Mouse (Mus musculus) stomach, adult 2 months (tissue): ENCODE results near the gene AW549877. TPM values are rescaled to one million over a fixed set of nuclear protein-coding genes. Genes with fewer than 3 reads are reported as not detected.

Experiments
- polyA plus RNA-seq: library from polyadenylated mRNA; depleted of rRNA; stranded (reverse); fragments of >200 nt; gene quantifications from 2 replicates; pipeline ENCODE4 v1.2.3, GENCODE M21; 2012; rRNA removed

The AW549877 gene
- polyA plus RNA-seq, result 0.59 and 1.4 TPM in 2 replicates

DNA sequence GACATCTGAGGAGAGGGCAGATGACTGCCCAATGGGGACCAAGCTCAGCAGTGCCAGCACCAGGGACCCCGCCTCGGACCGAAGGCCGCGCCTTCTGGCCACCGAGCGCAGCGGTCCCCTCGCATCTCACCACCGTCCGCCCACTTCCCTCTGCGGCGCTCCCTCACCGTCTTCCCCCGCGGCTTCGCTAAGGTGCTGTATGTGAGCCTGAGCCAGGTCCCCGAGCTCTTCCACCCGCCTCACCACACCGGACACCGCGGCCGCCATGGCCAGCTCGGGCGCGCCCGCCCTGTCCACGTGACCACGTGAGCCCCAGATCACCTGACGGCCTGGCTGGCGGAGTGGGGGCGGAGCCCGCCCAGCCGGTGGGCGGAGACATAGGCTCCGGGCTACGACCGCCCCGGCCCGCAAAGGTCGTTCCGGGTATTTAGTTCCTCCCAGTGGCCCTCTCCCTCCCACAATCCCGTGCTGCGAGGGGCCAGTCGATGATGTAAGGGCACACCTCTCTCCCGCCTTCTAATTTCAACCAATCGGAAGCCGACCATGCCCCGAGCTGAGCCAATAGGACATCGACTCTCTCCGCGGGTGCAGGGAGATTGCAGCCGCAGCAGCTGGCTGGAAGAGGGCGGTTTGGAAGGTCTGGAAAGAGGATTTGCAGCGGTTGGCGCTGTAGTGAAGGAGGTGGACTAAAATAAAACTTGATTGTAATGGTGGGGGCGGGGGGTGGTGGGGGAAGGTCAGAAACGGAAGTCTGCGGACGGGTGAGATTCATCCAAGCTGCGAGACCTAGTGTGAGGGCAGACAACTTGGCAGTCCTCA lies at the start of gene AW549877:
TSS of gene AW549877 (minus strand) at position 297 of the 819 bp plus-strand sequence.

DNA sequence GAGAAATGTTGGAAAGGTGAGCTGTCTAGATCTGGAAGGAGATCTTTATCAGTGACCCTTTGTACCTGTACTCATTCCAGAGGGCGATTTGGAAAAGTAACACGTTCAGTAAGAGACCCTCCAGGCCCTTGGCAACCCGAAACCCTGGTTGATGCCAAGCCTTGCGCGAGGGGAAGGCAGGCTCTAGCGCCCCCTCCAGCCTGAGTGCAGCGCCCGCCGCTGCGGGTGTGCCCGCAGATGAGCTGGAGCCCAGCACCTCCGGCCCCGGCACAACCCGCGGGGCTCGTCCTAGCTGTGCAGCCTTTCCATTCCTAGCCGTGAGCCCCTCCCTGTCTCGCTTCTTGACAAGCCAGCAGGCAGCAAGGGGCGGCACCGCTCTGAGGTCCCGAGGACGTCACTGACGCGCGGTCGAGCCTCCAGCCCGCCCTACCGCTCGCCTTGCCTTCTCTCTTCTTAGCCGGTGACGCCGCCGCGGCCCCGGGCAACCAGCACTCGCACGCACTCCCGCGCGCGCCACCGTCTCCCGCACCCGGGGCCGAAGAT lies 30.8 kb upstream of the AW549877 start, which contains the start of gene Oxct1:
TSS of gene Oxct1 (plus strand) at position 153 of the 543 bp plus-strand sequence.

DNA sequence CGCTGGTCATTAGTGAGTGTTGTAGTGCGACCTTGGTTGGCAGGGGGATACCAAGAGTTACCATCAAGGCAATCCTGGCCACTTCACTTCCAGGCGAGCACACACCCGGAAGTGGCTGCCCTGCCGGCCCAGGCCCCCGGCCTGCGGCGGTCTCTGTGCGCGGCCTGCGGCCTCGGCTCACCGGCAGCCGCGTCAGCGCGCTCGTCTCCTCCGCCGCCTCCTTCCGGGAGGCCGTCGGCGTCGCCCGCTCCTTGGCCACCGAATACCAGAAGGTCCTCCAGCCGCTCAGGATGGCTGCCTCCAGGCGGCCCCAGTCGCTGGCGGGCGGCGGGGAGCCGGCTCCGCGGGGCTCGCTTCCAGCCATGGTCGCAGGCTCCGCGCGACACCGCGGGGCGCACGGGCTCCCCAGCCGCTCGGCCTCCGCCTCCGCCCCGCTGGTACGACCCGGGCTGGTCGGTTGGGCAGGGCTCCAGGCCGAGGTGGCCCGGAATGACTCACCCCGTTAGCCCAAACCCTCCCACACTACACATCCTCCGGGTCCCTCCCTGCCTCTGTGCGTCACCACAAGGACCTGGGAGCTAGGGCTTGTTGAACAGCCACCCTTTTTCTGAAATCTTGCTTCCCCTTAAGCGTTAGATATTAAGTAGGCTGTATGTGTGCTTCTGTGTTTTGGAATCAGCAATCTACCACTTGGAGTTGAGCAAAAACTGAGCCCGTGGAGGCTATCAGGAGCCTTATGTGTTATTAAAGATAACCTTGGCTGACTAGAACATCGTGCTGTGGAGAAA lies 16.3 kb downstream of the AW549877 start, which contains the start of gene Fbxo4:
TSS of gene Fbxo4 (minus strand) at position 513 of the 788 bp plus-strand sequence.

Other genes with a start within 250 kb of the AW549877 start
- gene Fbxo4, start 16.2 kb downstream of the AW549877 start, polyA plus RNA-seq, result 1.8 and 2.0 TPM in 2 replicates
- gene Oxct1, start 30.6 kb upstream of the AW549877 start, polyA plus RNA-seq, result 59.9 and 107 TPM in 2 replicates